In the genomic region with DNA sequence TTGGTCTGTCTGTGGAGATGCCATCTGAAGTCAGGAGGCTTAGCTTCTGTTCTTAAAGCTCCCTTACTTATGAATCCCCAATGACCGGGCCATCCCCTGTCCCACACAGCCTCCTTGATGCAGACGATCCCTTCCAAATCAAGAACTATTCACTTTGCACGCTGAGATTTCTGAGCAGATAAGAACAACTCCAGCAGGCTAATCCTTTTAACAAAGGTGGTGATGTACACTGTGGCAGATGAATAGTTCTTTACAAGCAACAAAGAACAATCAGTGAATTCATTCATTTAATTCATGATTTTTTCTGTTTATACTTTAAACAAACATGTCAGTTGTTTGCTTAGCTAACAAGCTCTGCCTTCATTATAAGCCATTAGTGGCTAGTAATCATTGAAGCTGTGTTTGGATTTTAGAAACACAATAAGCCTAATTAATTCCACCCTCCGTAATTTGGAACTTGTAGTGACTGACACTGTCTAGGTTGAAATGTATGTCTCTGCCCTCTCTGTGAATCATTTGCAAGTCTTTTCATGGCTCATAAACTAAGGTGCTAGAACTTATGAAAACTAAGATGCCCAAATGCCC, we compare ENCODE assay signal across 15 mouse cellular contexts.
"Had no signal": no experiment of that assay in that cellular context is flagged by ENCODE, and none has a peak within 500 bp of the region (broad histone marks: within the 10 kb centered on the region; RNA-seq: fewer than 3 reads in every experiment).

No protein-coding gene starts in this region.

- DNase-seq: kidney, postnatal 10 days; kidney, postnatal 4 days; lung, postnatal 14 days; right cerebral cortex, postnatal 14 days; thymus, adult 2 months; thymus, postnatal 25 days had no signal

- H3K27me3 ChIP-seq: limb, embryonic 15.5 days; liver, embryonic 12.5 days; lung, embryonic 15.5 days; midbrain, embryonic 15.5 days; neural tube, embryonic 12.5 days; stomach, embryonic 15.5 days had no signal

- H3K9me3 ChIP-seq: limb, embryonic 15.5 days; liver, embryonic 12.5 days; lung, embryonic 15.5 days; megakaryocyte, embryonic 14.5 days; midbrain, embryonic 15.5 days; neural tube, embryonic 12.5 days; stomach, embryonic 15.5 days had no signal

- H3K4me2 ChIP-seq: limb, embryonic 15.5 days; liver, embryonic 12.5 days; lung, embryonic 15.5 days; midbrain, embryonic 11.5 days; midbrain, embryonic 15.5 days; neural tube, embryonic 12.5 days; stomach, embryonic 15.5 days had no signal

- H3K4me3 ChIP-seq: limb, embryonic 15.5 days; liver, embryonic 12.5 days; lung, embryonic 15.5 days; megakaryocyte, embryonic 14.5 days; midbrain, embryonic 15.5 days; neural tube, embryonic 12.5 days; stomach, embryonic 15.5 days had no signal

- ATAC-seq: liver, embryonic 12.5 days; midbrain, embryonic 15.5 days had no signal

- H3K4me1 ChIP-seq: lung, embryonic 15.5 days; midbrain, embryonic 15.5 days; neural tube, embryonic 12.5 days; stomach, embryonic 15.5 days had no signal

- H3K27ac ChIP-seq: limb, embryonic 15.5 days; liver, embryonic 12.5 days; lung, embryonic 15.5 days; macrophage; midbrain, embryonic 15.5 days; neural tube, embryonic 12.5 days; stomach, embryonic 15.5 days had no signal

- H3K9ac ChIP-seq: limb, embryonic 15.5 days; liver, embryonic 12.5 days; lung, embryonic 15.5 days; midbrain, embryonic 15.5 days; neural tube, embryonic 12.5 days; stomach, embryonic 15.5 days had no signal

- H3K36me3 ChIP-seq: limb, embryonic 15.5 days; liver, embryonic 12.5 days; lung, embryonic 15.5 days; midbrain, embryonic 15.5 days; neural tube, embryonic 12.5 days; stomach, embryonic 15.5 days had no signal
